Mouse (Mus musculus): ENCODE data around the gene Inhbc. TPM values are rescaled to one million over a fixed set of nuclear protein-coding genes. Genes with fewer than 3 reads are reported as not detected.

Gene Inhbc
- polyA plus RNA-seq, 1 experiment from 2014 or later: 4.6 TPM

DNA sequence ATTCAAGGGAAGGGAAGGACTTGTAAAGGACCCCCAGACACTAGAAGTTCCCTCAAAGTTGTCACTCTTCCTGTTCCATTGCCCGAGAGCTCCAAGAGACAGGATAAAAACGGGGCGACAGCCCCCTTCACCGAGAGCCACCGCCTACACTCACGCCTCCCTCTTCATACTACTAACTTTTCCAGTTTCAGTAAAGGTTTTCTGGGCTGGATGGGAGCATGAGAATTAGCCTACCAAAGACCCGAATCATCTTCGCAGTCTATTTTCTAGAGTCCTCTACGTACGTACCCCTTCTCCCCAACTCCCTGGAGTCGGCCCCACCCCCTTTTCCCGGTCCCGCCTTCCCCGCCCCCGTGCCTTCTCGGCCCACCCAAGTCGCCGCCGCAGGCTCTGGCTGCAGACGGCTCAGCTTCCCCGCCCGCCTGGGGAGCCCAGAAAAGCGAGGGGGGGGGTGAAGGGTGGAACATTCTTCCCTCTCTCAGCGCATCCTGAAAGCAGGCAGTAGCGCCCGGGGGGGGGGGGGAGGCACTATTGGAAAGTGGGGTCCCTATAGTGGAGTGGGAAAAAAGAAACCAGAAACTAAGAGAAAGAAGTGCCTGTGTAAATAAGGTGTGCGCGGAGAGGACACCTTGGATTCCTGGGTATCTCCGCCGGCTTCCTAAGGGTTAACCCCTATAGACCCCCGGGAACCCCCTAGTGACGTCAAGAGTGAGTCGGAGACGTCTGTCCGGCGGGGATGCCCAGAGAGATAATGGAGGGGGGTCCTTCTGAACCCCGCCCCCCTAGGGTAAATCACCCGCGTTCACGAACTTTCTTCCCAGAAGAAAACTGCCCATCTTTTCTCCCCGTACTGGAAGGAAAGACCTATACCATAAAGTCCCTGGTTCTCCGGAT lies 30.3 kb downstream of the Inhbc start:
- H3K36me3 ChIP-seq (replicated peaks): no peaks in the 10 kb centered on the region
- H3K9me3 ChIP-seq (replicated peaks): no peaks in the 10 kb centered on the region
- H3K4me1 ChIP-seq (replicated peaks): peaks cover 35% of the 10 kb centered on the region
- peak overlapping the region; percentile 70 for H3K4me2 ChIP-seq
- H3K27me3 ChIP-seq: peaks cover 76% of the 10 kb centered on the region
- H3K27ac ChIP-seq (replicated peaks): no peak overlapping the region
- peak overlapping the region; percentile 41 for H3K4me3 ChIP-seq (replicated peaks)
- WGBS (ENCODE audit: insufficient replicate concordance): under 1% methylated on average over 41 of the region's 42 CpGs
- peak overlapping the region; percentile 11; the same call in 1 of the 2 replicates for H3K9ac ChIP-seq
- no peak for ATAC-seq (ENCODE audit: insufficient read depth)

DNA sequence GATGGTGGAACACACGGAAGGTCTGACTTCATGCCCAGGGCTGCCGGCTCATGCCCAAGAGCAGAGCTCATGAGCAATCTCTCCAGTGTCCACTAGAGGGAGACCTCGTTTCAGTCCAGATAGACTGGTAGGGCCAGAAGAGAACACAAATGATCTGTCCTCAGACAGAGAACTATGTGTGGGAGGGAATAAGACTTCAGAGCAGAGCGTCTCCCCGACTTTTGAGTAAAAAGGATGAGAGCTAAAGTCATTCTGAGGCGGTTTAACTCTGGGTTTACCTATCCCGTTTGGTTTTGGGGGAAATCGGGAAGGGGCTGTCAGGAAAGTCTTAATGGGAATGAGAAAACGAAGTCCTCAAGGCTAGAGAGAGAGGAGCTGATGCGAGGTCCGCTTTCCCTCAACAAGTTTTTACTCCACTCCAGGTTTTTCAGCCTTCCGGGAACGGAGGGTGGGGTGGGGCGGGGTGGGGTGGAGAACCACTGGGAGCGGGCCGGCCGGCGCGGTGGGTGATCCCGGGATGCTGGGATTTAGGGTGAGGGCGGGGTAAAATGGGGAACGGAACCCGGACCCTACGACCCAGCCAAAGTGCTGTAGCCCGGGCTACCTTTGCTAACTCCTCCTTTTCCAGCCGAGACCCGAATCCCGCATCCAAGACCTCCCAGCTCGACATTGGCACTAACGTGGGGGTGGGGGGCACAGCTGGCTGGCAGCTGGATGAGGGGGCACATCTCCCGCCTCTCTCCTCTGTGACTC lies 31.1 kb downstream of the Inhbc start:
- no peaks in the 10 kb centered on the region for H3K36me3 ChIP-seq (replicated peaks)
- no peak overlapping the region for H3K27ac ChIP-seq (replicated peaks)
- WGBS (ENCODE audit: insufficient replicate concordance): under 1% methylated on average over 31 of the region's 31 CpGs
- no peaks in the 10 kb centered on the region for H3K9me3 ChIP-seq (replicated peaks)
- H3K27me3 ChIP-seq: peaks cover 76% of the 10 kb centered on the region
- peak overlapping the region; percentile 11; the same call in 1 of the 2 replicates for H3K9ac ChIP-seq
- peak; percentile 60 for ATAC-seq (ENCODE audit: insufficient read depth)
- H3K4me1 ChIP-seq (replicated peaks): peaks cover 35% of the 10 kb centered on the region
- peak overlapping the region; percentile 70 for H3K4me2 ChIP-seq
- peak overlapping the region; percentile 41 for H3K4me3 ChIP-seq (replicated peaks)

DNA sequence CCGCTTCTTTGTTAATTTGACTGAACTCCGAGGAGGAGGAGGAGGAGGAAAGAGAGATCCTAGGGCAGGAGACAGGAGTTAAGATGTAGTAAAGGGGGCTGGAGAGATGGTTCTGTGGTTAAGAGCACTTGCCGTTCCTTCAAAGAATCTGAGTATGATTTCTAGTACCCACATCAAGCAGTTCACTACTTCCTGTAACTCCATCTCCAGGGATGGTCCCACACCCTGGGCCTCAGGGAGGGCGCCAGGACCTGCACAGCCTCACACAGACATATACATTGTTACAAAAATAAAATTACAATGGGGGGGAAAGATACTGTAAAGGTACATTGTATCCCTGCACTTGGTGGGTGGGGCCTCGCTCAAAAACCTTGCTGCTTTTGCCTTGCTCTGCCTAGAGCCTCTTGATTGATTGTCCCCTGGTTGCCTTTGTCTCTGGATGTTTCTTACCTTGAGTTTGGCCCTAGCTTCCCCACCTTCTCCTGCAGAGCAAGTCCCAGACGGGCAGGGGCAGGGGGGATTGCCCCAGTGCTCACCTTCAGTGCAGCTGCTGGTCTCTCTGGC lies 32.6 kb downstream of the Inhbc start:
- H3K9ac ChIP-seq: no peak overlapping the region
- peaks cover 67% of the 10 kb centered on the region for H3K27me3 ChIP-seq
- no peak overlapping the region for H3K4me3 ChIP-seq (replicated peaks)
- no peak overlapping the region for H3K27ac ChIP-seq (replicated peaks)
- peaks cover 35% of the 10 kb centered on the region for H3K4me1 ChIP-seq (replicated peaks)
- no peaks in the 10 kb centered on the region for H3K36me3 ChIP-seq (replicated peaks)
- WGBS (ENCODE audit: insufficient replicate concordance): 54% methylated on average over 6 of the region's 6 CpGs
- no peak for ATAC-seq (ENCODE audit: insufficient read depth)
- H3K4me2 ChIP-seq: no peak overlapping the region
- H3K9me3 ChIP-seq (replicated peaks): no peaks in the 10 kb centered on the region

DNA sequence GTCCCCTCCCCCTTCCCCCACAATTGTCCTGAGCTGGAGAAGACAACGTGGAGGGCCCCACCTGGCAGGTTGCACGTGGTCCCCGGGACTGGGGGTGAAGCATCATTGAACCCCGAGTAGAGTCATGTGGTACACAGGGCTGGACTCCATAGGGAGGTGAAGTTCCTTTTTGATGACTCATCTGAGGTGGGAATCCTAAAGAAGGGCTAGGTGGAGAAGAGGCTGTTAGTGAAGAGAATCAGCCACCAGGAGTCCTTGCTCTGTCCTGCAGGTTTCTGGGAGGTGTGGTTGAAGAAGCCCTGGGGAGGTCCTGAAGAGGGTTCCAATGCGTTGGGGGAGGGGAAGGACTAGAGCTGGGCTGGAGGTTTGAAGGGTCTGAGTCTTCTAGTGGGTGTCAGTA lies 33.3 kb downstream of the Inhbc start:
- no peak overlapping the region for H3K4me2 ChIP-seq
- no peak overlapping the region for H3K27ac ChIP-seq (replicated peaks)
- peaks cover 29% of the 10 kb centered on the region for H3K4me1 ChIP-seq (replicated peaks)
- WGBS (ENCODE audit: insufficient replicate concordance): 44% methylated on average over 5 of the region's 5 CpGs
- no peaks in the 10 kb centered on the region for H3K36me3 ChIP-seq (replicated peaks)
- ATAC-seq (ENCODE audit: insufficient read depth): no peak
- peaks cover 61% of the 10 kb centered on the region for H3K27me3 ChIP-seq
- H3K4me3 ChIP-seq (replicated peaks): no peak overlapping the region
- no peaks in the 10 kb centered on the region for H3K9me3 ChIP-seq (replicated peaks)
- H3K9ac ChIP-seq: no peak overlapping the region

DNA sequence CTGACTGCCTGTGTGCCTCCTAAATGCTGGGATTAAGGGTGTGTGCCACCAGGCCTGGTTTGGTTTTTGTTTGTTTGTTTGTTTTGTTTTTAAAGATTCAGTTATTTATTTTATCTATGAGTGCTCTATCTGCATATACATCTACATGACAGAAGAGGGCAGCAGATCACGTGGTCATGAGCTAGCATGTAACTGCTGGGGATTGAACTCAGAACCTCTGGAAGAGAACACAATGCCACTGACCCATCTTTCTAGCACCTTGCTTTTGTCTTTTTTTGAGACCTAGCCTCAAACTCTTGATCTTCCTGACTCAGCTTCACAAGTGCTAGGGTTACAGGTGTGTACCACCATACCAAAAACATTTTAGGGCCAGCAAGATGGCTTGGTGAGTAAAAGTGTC lies 35.0 kb downstream of the Inhbc start:
- ATAC-seq (ENCODE audit: insufficient read depth): no peak
- Histone ChIP-seq H3K27me3 (peaks cover 50% of the 10 kb centered on the region), H3K9me3 (replicated peaks) (no peaks in the 10 kb centered on the region), H3K4me1 (replicated peaks) (peaks cover 13% of the 10 kb centered on the region), H3K4me2 (no peak overlapping the region), H3K9ac (no peak overlapping the region), H3K27ac (replicated peaks) (no peak overlapping the region), H3K4me3 (replicated peaks) (no peak overlapping the region), H3K36me3 (replicated peaks) (no peaks in the 10 kb centered on the region)
- 35% methylated on average over 1 of the region's 1 CpGs for WGBS (ENCODE audit: insufficient replicate concordance)

DNA sequence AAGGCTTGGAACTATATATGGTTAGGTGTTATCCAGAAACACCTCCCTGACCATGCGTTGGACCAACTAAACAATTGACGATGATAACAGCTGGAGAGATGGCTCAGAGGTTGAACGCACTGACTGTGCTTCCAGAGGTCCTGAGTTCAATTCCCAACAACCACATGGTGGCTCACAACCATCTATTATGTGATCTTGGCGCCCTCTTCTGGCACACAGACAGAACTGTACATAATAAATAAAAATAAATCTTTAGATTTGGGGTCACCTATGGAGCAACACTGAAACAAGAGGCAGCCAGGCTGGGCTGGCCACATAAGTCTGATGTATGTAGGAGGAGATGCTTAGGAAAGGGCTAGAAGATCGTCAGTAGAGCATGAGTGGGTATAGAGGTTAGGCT lies 37.1 kb downstream of the Inhbc start:
- no peak overlapping the region for H3K4me2 ChIP-seq
- peaks cover 29% of the 10 kb centered on the region for H3K27me3 ChIP-seq
- WGBS (ENCODE audit: insufficient replicate concordance): 40% methylated on average over 5 of the region's 5 CpGs
- no peaks in the 10 kb centered on the region for H3K9me3 ChIP-seq (replicated peaks)
- no peak overlapping the region for H3K4me3 ChIP-seq (replicated peaks)
- H3K9ac ChIP-seq: no peak overlapping the region
- H3K36me3 ChIP-seq (replicated peaks): peaks cover 3% of the 10 kb centered on the region; the same call in 1 of the 2 replicates
- no peak for ATAC-seq (ENCODE audit: insufficient read depth)
- H3K27ac ChIP-seq (replicated peaks): no peak overlapping the region
- H3K4me1 ChIP-seq (replicated peaks): no peaks in the 10 kb centered on the region; the same call in none of the 2 replicates

DNA sequence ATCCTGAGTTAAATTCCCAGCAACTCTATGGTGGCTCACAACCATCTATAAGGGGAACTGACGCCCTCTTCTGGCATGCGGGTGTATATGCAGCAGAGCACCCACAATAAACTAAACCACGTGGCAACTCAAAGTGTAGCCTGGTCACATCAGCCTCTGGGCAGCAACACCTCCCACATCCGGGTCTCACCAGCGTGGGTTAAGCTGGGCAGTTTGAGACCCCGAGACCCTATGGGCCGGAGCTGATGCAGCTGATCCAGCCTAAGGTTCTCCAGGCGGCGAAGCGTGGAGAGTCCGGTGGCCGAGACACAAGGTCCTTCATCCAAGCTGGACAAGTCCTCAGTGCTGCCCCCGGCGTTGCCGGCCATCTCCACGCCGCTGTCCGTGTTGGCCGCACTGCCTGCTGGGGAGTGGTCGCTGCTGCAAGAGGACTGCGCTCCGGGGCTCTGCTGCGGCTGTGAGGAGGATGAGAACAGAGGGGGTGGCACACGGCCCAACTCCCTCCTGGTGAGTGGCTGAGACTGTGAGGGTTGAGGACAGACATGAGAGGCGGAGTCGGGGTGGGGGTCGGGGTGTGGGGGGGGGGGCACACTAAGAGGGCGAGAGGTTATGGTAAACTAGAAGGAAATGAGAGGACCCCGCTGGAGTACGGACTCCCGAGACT lies 37.9 kb downstream of the Inhbc start:
- Histone ChIP-seq H3K9me3 (replicated peaks) (no peaks in the 10 kb centered on the region), H3K4me2 (peak overlapping the region; percentile 38; the same call in 1 of the 2 replicates), H3K27me3 (peaks cover 27% of the 10 kb centered on the region), H3K27ac (replicated peaks) (no peak overlapping the region), H3K4me3 (replicated peaks) (no peak overlapping the region), H3K4me1 (replicated peaks) (no peaks in the 10 kb centered on the region; the same call in none of the 2 replicates), H3K36me3 (replicated peaks) (peaks cover 3% of the 10 kb centered on the region; the same call in 1 of the 2 replicates), H3K9ac (no peak overlapping the region)
- no peak for ATAC-seq (ENCODE audit: insufficient read depth)
- WGBS (ENCODE audit: insufficient replicate concordance): 32% methylated on average over 31 of the region's 31 CpGs

DNA sequence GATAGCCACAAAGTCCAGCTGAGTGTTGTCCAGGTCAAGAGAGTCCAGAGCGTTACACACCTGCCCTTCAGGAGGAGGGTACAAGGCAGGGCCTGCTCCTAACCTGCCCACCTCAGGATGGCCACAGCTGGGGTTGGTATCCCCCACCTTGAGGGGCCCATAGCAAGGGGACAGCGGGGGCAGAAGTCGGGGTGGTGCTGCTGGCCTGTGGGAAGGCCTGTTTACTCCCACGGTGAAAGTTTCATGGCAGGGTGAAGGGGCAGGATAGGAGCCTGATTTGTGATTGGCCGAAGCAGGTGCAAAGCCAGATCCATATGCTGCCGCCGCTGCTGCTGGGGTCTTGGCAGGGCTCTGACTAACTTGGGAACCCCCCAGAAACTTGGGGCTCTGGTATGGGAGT lies 40.0 kb downstream of the Inhbc start:
- no peak for ATAC-seq (ENCODE audit: insufficient read depth)
- no peaks in the 10 kb centered on the region for H3K9me3 ChIP-seq (replicated peaks)
- peaks cover 31% of the 10 kb centered on the region for H3K27me3 ChIP-seq
- no peak overlapping the region for H3K9ac ChIP-seq
- H3K36me3 ChIP-seq (replicated peaks): peaks cover 3% of the 10 kb centered on the region; the same call in 1 of the 2 replicates
- peaks cover 19% of the 10 kb centered on the region for H3K4me1 ChIP-seq (replicated peaks)
- 73% methylated on average over 7 of the region's 7 CpGs for WGBS (ENCODE audit: insufficient replicate concordance)
- no peak overlapping the region for H3K4me3 ChIP-seq (replicated peaks)
- H3K27ac ChIP-seq (replicated peaks): no peak overlapping the region
- no peak overlapping the region for H3K4me2 ChIP-seq

DNA sequence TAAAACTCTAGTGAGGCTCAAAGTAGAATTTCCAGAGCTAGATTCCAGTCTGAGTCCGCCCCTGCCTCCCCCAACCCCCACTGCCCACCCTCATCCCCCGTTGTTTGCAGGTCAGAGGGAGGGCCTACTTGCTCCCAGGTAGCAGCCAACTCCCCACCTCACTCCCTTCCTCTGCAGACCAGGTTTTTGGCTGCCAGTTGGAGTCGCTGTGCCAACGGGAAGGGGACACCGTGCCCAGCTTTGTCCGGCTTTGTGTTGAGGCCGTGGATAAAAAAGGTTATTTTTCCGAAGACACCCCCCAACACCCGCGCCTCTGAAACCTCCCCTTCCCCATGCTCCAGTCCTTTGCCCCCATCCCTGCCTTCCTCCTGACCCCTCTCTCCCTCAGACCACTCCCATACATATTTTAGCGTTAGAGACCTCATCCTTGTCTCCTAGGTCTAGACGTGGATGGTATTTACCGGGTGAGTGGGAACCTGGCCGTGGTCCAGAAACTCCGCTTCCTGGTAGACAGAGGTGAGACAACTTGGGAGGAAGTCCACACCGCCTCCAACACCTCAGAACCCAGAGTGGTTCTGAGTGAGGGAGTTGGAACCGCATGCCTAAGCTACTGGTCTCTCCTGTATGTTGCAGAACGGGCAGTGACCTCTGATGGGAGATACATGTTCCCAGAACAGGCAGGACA lies 42.6 kb downstream of the Inhbc start:
- H3K4me2 ChIP-seq: no peak overlapping the region; the same call in 1 of the 2 replicates
- no peak overlapping the region for H3K4me3 ChIP-seq (replicated peaks)
- H3K9me3 ChIP-seq (replicated peaks): no peaks in the 10 kb centered on the region
- no peak overlapping the region for H3K27ac ChIP-seq (replicated peaks)
- H3K27me3 ChIP-seq: peaks cover 31% of the 10 kb centered on the region
- no peak overlapping the region for H3K9ac ChIP-seq
- H3K4me1 ChIP-seq (replicated peaks): peaks cover 42% of the 10 kb centered on the region
- 73% methylated on average over 18 of the region's 18 CpGs for WGBS (ENCODE audit: insufficient replicate concordance)
- ATAC-seq (ENCODE audit: insufficient read depth): no peak
- peaks cover 3% of the 10 kb centered on the region; the same call in 1 of the 2 replicates for H3K36me3 ChIP-seq (replicated peaks)

DNA sequence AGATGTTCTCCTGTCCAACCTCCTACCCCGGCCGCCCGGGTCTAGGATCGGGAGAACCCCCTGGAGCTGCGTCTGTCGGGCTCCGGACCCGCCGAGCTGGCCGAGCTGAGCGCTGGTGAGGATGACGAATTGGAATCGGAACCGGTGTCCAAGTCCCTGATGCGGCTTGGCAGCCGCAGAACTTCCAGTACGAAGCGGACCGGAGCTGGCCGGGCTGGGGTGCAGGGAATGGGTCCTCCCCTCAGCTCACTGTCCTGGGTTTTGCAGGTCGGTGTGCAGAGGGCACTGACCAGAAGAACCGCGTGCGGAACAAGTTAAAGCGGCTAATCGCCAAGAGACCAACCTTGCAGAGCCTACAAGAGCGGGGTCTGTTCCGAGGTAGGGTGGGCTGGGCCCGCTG lies 43.4 kb downstream of the Inhbc start:
- peak overlapping the region; percentile 90 for H3K4me2 ChIP-seq
- H3K4me3 ChIP-seq (replicated peaks): peak overlapping the region; percentile 61
- WGBS (ENCODE audit: insufficient replicate concordance): 24% methylated on average over 29 of the region's 29 CpGs
- peak overlapping the region; percentile 62 for H3K9ac ChIP-seq
- peaks cover 3% of the 10 kb centered on the region; the same call in 1 of the 2 replicates for H3K36me3 ChIP-seq (replicated peaks)
- H3K4me1 ChIP-seq (replicated peaks): peaks cover 46% of the 10 kb centered on the region
- H3K27me3 ChIP-seq: peaks cover 33% of the 10 kb centered on the region
- ATAC-seq (ENCODE audit: insufficient read depth): no peak
- no peaks in the 10 kb centered on the region for H3K9me3 ChIP-seq (replicated peaks)
- H3K27ac ChIP-seq (replicated peaks): no peak overlapping the region
